Mouse (Mus musculus) layer of hippocampus, postnatal 10 days (tissue): ENCODE measurements at regions not wholly inside any gene's neighbourhood (a gene's known extent, or its start where the extent isn't known, plus 50 kb on each side); places are given as distances from the start of the nearest gene placed in this dataset.

Experiments used
- DNase-seq, 2 experiments: peaks; one replicate each; pipeline ENCODE4 v3.0.0; 2021; ENCODE audit warnings: low spot score in 2 of 2

DNA sequence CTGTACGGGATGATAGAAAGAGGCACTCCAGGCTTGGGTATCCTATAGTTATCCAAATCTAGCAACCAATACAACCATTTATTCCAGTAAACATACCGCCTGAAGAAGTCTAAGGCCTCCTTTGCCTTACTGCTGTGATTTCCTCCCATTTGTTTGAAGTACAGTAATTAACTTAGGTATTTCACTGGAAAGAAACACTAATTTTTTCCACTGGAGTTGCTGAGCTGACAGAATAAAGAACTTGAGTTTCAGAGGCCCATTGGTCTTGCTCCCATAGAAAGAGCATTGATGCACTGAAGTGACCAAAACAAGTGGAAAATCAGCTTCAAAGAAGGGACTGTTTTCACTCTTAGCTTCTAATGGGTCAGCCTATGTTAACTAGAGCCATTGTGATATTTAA is 1100.8 kb upstream of the Gm7489 start:
- no peak for DNase-seq

DNA sequence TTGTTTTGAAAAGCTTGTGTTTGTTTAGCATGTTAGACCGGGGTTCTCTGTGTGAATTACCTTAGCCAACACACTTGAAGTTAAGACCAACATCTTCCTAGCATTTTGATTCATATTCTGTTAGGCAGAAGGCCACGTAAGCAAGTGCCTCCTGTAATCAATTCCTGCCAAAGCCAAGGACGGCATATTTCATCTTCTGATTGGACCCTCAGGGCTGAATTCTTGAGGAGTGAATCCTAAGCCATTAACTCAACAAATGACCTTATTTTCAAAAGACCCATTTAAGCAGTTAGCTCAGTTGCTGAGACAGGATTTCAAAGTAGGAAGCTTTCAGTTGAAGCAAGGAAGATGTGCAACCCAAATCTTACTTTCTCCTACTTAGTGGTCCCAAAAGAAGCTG is 1099.5 kb upstream of the Gm7489 start:
- DNase-seq, result no peak

DNA sequence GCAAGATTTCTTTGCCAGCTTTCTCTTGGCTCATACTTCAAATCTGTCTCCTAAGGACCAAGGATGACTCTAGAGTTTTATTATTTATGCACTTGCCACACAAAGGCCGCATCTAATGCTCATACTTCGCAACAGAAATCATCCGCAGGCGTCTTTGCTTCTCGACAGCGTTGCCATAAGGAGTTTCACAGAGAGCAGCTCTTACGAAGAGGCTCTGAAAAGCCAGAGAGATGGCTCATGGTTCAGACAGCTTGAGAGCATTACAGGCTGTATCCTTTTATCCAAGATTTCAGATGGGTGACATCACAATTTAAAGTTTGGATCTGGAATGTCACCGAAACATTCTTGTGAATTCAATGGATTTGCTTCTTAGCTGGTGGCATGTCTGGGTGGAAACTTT is 1098.7 kb upstream of the Gm7489 start:
- DNase-seq, result no peak

DNA sequence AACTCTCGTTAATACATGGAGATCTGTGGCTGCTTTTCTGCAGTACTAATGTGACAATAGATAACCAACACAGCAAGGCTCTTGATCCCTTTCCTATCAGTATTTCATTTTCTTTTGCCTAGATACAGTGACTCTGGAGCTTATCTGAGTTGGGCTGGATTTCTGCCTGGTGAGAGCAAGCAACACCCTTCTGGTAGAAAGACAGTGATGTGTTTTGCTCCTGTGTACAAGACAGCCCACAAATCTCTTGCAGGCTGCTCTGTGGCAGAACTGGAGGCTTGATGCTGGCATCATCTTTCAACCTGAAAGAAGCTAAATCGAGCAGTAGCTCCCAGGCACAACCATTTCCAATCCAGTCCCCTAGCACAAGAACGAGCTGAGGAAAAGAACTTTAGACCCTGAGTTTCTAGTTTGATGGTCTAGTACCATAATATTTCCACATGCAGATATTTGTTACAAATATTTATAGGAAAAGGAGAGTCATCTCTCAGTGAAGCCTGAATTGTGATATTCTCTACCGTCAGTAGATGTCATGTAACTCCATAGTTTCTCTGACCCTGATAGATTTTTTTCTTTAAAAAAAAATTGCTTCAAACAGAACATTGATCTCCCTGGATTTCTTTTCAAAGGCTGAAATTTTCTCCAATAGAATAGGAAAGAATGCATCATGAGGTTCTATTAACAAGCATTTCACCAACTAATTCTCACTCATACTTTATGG is 1079.1 kb upstream of the Gm7489 start:
- no peak for DNase-seq

DNA sequence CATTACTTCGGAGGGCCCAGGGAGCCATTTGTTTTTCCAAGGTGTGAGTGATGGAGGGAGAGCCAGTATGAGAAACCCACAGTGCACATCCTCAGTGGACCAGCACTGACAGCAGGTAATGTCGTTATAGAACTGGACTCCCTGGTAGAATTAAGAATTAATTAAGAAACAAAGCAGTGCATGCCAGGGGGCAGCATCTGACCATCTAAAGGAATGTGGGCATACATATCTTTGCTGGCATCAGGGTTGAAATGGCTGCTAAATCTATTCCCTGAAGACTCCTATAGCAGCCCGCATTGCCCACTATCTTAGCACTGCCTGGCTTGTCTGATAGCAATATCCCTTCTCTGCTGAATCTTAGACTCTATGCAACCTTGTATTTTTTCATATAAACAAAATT is 1076.1 kb upstream of the Gm7489 start:
- peak in 1 of 2 experiments; percentile 27 for DNase-seq

DNA sequence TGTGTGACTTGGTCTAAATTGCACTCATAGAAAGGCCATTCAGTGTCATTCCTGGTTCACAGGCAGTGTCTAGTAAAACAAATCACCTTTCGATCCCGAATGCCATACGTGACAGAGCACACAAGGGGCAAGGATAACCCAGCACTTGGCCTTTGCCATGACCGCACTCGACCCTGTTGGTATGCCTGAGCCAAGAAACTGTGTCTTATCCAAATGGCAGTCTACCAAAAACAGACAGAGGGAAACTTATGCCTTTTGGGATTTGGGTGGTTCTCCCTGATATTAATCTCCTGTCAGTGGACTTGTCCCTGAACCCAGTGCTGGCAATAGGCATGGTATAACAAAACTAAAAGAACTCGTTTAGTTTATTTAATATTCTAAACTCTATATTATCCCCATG is 1063.9 kb upstream of the Gm7489 start:
- no peak for DNase-seq

DNA sequence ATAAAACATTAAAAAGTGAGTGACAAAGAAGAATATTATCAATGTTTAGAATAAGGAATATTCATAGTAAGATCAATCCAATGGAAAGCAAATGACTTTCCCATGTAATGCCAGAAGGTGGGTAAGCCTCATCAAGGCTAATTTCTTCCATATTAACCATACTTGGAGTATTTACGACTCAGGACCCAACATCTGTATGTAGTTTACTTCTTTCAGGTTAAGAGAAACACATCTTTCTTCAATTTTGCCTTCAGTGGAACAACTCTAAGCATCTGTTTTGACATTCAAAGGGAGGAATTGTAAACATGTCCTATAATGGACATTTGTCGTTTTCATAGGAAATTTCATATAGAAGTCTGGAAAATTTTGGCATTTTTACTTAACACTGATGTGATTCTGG is 1047.8 kb upstream of the Gm7489 start:
- DNase-seq, result no peak

DNA sequence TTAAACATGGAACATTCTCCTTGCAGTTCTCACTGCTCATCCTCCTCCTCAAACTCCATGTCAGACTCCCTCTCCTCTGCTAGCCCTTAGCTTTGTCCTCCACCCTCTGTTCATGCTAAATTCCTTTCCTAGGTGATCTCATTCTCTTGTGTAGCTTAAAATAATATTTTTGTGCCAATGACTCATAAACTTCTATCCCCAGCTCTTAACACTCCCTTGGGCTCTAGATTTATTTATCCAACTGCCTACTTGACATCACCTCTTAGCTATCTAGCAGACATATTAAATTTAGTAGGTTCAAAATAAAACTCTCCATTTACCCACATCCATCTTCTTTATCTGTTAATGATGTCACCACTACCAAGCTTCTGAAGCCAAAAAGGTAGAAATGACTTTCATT is 1036.6 kb upstream of the Gm7489 start:
- DNase-seq, result no peak

DNA sequence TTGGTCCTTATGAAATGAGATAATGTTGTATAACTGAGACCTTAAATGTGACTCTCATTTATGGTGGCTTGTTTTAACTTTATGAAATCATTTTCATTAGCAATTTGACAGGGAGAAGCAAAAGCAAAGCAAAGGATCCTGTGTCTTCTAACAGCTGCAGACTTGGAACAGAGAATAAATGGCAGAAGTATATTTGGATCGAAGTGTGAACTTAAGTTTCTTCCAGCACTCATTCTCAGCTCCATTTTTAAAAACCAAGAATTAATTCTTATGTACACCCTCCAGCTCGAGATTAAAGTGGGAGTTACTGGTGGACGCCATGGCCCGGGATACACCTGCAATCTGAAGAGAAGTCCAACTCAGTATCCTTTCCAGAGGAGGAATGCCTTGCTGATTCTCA is 1026.0 kb upstream of the Gm7489 start:
- no peak for DNase-seq

DNA sequence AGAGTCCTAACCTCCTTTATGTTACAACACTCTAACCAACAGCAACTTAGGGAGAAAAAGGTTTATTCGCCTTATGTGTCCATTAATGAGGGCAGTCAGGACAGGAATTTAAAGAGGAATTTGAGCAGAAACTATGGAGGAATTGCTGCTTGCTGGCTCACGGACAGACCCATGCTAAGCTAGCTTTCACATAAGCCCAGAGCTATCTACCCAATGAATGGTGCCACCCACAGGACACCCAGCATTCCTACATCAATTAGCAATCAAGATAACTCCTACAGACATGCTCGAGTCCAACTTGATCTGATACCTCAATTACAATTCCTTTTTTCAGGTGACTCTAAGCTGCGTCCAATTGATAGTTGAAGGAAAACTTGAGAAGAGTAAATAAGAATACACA is 1021.2 kb upstream of the Gm7489 start:
- DNase-seq, result no peak

DNA sequence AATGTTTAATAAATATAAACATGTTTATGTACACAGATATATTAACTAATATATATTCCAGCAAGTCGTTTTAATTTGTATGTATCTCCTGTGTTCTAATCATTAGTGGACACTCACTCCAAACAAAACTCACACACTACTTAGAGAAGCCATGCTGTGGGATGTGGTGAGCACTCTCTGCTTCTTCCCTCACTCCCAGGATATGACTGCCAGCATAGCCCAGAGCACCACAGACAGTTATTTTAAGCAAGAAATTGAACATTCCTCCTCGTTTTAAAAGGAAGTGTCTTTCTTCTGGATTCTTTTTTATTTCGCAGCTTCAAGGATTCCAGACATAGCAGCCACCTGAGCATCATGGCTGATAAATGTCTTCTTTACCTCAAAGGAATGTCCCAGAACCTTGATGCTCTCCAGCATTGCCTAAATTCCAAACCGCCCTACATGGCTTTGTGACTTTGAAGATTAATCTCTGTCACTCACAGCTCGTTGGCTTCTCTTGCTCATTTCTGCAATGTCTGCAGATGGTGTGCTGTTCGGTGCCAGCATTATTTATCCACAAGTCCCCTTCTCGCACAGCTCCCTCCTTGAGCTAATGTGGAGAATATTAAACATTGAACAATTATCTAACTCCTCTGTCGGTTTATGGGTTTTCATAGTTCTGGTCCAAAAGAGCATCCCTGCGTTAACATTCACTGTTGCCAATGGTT is 992.3 kb upstream of the Gm7489 start:
- peak in 1 of 2 experiments; percentile 4 for DNase-seq

DNA sequence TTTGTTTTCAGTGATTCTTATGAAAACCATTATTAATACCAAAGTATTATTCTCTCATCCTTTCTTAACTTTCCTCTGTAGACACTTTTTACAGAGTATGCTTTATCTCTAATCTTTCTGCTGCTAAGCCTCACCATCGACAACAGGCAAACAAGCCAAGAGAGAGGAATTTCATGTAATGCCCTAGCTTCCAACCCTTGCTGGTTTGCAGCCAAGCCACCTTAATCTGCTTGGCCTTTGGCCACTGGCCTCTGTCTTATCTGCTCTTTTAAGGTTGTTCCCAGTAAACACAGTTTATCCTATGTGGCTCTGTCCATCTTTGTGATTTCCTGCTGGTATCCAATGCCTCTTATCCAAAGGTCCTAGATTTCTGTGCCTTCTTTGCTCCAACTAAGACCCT is 986.6 kb upstream of the Gm7489 start:
- no peak for DNase-seq

DNA sequence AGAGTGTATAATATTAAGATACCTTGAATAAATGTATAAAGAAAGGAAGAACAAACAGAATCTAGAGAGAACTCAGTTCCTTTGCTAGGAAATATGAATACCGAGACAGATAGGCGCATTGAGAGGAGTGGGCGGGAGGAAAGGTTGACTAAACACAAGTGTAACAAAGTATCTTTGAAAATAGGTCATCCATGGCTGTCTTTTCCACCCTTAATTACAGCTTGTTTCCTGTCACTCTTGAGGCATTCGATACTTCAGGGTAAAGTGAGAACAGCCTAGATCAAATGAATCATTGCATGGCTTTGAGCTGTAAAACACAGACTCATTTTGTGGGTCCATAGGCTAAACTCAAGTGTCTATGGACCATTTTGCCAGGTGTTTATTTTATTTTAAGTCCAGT is 985.3 kb upstream of the Gm7489 start:
- no peak for DNase-seq

DNA sequence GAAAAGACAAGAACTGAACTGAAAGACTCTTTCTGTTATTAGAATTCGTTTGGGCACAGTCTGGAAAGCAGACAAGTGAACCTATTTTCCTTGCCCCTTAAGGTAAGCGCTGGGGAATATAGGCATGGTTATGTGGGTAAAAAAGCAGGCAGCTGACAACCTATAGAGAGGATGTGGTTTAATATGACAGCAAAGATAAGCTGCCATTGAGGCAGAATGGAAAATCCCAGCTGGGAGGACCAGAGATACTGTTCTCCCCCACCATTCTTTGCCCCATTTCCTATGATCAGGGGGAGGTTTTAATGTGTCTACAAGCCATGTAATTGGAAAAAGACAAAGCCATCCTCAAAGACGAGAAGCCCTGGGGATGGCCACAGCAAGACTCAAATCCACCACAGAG is 984.9 kb upstream of the Gm7489 start:
- no peak for DNase-seq

DNA sequence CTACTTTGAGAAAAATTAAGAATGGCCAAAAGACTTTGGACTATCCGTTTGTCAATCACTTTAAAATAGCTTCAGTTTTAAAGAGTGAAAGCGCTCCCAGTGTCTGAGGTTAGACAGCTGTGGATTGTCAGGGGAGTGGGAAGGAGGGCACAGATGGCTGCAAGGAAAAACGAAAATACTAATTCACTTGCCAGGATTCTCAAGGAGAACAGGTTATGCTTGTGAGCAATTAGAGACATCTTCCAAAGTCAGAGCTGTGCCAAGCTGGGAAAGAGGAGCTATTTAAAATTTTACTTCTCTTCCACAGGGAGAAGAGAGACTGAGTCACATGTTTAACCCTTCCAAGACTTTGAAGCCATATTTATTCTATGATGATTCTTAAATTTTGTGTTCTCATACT is 979.5 kb upstream of the Gm7489 start:
- DNase-seq, result no peak

DNA sequence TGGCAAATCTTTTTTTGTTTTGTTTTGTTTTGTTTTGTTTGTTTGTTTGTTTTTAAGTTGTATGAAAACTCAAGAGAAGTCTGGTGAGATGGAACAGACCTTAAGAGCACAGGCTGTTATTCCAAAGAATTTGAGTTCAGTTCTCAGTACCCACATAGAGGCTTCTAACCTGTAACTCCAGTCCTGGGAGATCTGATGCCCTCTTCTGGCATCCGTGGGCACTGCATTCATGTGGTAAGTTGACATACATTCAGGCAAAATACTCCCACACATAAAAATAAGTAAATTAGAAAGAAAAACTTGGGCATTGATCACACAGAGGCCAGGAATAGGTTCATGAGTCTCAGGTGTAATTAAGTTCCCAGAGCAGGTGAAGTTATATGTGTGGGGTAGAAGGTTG is 977.5 kb upstream of the Gm7489 start:
- DNase-seq, result no peak

DNA sequence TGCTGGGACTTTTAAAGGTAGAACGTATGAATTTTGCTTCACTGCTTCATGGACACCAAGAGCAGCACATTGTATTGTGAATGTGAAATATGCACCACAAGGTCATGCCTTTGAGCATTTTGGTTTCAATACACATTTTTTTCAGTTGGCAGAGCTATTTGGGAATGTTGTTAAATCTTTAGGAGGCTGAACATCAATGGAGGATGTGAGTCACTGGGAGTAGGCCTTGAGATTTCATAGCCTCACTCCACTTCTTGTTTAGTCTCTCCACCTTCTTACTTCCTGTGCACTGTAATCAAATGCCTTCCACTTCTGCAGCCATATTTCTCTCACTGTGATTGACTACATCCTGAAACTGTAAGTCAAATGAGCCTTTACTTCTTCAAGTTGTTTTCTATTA is 962.4 kb upstream of the Gm7489 start:
- no peak for DNase-seq

DNA sequence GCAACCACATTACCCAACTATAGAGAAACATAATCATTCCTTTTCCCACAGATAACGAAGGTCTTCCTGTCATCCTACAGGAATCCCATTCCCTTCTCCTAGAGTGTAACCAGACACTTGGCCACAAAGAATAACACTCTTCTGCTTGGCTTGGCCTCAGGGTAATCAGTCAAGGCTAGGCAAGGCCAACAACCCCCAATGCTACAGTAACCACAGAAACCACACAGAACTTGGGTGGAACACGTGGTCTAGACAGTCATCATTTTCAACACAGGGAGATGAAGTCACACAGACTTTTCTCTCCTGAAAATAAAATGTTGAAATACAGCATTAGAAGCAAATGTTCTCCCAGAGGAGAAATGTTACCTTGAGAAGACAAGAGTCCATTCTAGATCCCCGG is 956.3 kb upstream of the Gm7489 start:
- no peak for DNase-seq

DNA sequence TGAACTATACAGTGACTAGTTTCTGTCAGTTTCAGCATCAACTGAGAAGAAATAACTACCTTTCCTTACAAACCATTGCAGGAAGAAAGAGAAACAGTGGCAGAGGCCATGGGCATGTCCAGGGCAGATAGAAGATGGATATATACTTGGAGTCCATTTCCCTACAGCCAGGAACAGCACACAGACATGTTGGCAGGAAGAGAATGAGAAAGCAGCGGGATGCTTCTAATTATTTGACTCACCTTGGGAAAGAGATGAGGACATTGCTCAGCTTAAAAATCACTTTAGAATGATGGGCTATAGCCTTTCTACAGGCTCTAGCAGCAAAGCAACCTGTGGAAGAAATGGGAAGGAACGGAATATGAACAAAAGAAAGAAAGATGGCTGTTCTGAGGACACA is 947.6 kb upstream of the Gm7489 start:
- DNase-seq, result no peak

DNA sequence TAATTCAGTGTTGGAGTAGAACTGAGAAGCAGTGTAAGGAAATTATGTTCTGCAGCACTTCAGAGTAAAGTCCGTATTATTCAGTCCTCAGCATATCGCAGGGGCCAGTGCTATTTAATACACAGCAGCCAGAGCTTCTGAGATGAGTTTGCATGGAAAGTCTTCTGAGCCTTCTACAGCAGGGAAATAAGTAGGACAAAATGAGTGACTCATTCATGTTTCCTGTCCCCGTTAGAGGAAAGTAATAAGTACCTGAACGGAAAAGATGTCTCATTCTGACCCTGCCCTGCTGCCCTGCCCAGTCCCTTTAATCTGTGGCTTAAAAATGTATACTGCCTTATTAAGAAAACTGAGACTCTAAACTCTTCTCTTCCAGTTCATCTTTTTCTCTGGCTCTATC is 940.1 kb upstream of the Gm7489 start:
- no peak for DNase-seq

DNA sequence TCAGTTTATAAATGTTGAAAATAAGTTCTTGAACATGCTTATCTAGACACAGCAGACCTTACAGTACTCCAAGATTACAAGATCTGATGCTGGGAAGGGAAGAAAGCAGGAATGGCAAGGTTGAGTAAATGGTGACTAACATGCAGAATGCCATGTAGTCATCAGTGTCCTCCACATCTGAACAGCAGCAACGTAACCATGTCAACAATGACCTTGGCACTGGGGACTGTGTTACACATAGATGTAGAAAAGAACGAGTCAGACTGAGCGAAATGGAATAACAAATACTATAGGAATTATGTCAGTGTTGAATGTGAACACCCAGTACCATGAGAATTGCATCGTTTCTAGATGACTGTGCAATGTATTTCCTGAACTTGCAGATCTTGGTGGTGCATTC is 936.5 kb upstream of the Gm7489 start:
- DNase-seq, result no peak

DNA sequence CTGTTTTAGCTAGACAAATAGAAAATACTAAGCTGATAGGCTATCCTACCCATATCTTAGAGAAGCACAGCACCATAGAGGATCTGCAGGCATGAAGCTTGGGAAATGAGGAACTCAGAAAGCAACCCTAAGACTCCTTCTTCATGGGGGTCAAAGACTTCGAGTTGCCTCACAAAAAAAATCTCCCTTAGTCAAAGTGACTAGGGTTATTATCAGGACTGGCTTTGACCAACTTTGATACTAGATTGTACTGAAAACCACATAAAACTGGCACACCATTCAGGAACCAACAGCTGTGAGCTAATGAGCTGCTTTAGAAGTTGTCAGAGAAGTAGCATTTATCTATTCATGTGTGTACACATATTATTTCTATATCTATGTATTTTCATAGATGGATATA is 931.2 kb upstream of the Gm7489 start:
- DNase-seq, result no peak
